Mouse (Mus musculus) hindbrain, embryonic 12.5 days (tissue): ENCODE measurements around the gene Lrrc29. TPM values are rescaled to one million over a fixed set of nuclear protein-coding genes. Genes with fewer than 3 reads are reported as not detected.

ENCODE experiments used
- ATAC-seq: fragments of 200-750 bp; cut with Nextera tagmentation; 2 replicates; pipeline ENCODE4 v1.8.0; 2017; ENCODE audit warnings: moderate TSS enrichment; ENCODE audit not compliant: low FRiP score
- H3K27ac ChIP-seq: fragments of 300-500 bp; sonication (generic); 2 replicates; pipeline ENCODE4 v1.5.1; 2016; ENCODE audit warnings: mild to moderate bottlenecking
- H3K27me3 ChIP-seq: fragments of 300-500 bp; sonication (generic); 2 replicates; pipeline ENCODE4 v1.6.1; 2016; ENCODE audit warnings: mild to moderate bottlenecking
- H3K36me3 ChIP-seq: fragments of 300-500 bp; sonication (generic); 2 replicates; pipeline ENCODE4 v1.6.1; 2016; ENCODE audit warnings: mild to moderate bottlenecking
- H3K4me1 ChIP-seq: fragments of 300-500 bp; sonication (generic); 2 replicates; pipeline ENCODE4 v1.6.1; 2016
- H3K4me2 ChIP-seq: fragments of 300-500 bp; sonication (generic); replicated peaks from 2 replicates; pipeline ENCODE4 v1.6.1; 2016; ENCODE audit warnings: mild to moderate bottlenecking
- H3K4me3 ChIP-seq: fragments of 300-500 bp; sonication (generic); 2 replicates; pipeline ENCODE4 v1.5.1; 2016; ENCODE audit warnings: mild to moderate bottlenecking
- H3K9ac ChIP-seq: fragments of 300-500 bp; sonication (generic); 2 replicates; pipeline ENCODE4 v1.6.1; 2016; ENCODE audit warnings: mild to moderate bottlenecking, moderate library complexity
- H3K9me3 ChIP-seq: fragments of 300-500 bp; sonication (generic); replicated peaks from 2 replicates; pipeline ENCODE4 v1.6.1; 2016; ENCODE audit warnings: mild to moderate bottlenecking
- WGBS: fragments of 180-500 bp; shearing (Covaris S2); methylation state at CpG from one replicate; pipeline ENCODE4 v1.1.7; 2016; 5-methylcytosine and 5-hydroxymethylcytosine counted together
- polyA plus RNA-seq: library from polyadenylated mRNA; unstranded; fragments of >200 nt; fragmentation: Nextera tagmentation; extraction: Ambion mirVana; gene quantifications from 2 replicates; pipeline ENCODE4 v1.2.1, GENCODE M21; 2016

The Lrrc29 gene
- polyA plus RNA-seq, 1 experiment from 2014 or later = 1.3 TPM

DNA sequence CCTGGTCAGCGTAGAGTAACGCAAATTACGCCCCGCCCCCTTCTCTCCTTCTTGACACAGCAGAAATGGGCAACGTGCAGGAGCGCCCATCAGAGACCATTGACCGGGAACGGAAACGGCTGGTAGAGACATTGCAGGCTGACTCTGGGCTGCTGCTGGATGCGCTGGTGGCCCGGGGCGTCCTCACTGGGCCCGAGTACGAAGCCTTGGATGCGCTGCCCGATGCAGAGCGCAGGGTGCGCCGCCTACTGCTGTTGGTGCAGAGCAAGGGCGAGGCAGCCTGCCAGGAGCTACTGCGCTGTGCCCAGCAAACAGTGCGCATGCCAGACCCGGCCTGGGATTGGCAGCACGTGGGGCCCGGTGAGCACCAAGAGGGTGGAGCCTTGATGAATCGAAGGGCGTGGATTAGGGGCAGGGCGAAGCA lies 47.2 kb downstream of the Lrrc29 start:
- peaks cover 82% of the 10 kb centered on the region for H3K27me3 ChIP-seq
- no peak overlapping the region for H3K9ac ChIP-seq
- H3K4me2 ChIP-seq = peak overlapping the region; percentile 40
- peak; percentile 39 for ATAC-seq
- 0 out of 2 replicates have a peak overlapping the region, but pooled peaks have one; percentile 13 for H3K4me3 ChIP-seq
- peaks cover 34% of the 10 kb centered on the region for H3K36me3 ChIP-seq
- 4% methylated on average over 28 of the region's 28 CpGs for WGBS
- peaks cover 22% of the 10 kb centered on the region for H3K4me1 ChIP-seq
- H3K9me3 ChIP-seq = no peaks in the 10 kb centered on the region
- no peak overlapping the region for H3K27ac ChIP-seq

DNA sequence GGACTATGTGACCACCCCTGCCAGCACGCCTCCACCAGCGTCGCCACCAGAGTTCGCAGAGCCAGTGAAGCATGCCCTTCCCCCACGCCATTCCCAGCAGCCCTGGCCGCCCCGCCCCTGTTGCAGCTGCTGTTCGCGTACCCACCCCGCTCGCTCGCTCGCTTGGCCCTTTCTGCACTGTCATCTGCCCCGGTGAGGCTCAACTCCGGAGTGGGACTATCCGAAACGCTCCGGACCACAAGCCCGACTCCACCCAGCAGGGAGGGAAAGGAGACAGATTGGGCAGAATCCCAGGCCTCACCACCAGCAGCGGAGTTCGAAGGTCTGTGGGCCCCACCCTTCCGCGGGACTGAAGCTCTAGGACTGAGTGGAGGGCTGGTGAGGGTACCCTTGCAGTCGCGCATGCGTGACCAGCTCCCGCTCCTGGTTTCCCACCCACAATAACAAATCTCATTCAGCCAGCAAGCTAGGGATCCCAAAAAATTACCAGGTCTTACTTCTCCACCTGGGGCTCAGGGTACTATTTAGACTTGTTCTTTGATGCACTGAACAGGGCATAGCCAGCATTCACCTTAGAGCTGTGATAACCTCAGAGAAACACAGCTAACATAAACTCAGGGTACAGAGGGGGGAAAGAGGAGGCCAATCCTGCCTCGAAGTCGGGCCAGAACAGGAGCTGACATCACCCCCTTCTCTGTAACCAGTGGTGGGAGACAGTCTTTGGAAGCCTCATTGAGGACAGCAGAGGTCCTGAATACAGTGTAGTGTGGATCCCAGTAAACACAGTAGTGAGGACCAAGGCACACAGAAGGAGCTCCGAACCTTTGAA lies 49.6 kb downstream of the Lrrc29 start:
- peaks cover 22% of the 10 kb centered on the region for H3K4me1 ChIP-seq
- H3K27ac ChIP-seq = no peak overlapping the region
- peaks cover 10% of the 10 kb centered on the region; the same call in 1 of the 2 replicates for H3K36me3 ChIP-seq
- H3K27me3 ChIP-seq = peaks cover 97% of the 10 kb centered on the region
- H3K9me3 ChIP-seq = no peaks in the 10 kb centered on the region
- H3K9ac ChIP-seq = peak overlapping the region; percentile 57
- peak; percentile 73 for ATAC-seq
- H3K4me3 ChIP-seq = peak overlapping the region; percentile 44
- WGBS = 3% methylated on average over 30 of the region's 30 CpGs
- H3K4me2 ChIP-seq = peak overlapping the region; percentile 84

DNA sequence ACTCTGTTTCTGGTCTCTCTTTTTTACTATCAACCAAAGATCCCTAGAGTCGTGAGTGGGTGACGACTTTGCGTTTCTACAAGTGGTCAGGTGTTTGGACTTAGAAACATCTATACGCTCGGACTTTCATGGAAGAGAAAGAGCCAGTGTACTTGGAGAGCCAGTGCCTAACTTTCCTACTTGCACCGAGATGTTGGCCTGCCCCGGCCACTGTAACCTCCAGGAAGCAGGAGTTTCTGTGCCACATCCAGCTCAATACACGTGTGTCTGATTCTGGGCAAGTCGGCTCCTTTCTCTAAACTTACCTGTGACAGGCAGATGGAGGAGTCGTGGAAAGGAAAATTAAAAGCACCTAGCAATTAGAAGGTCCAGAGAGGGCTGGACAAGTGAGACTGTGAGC lies 50.2 kb downstream of the Lrrc29 start, which contains the start of gene Nol3:
TSS of gene Nol3 (plus strand) at position 301 of the 400 bp plus-strand sequence.
- no peak for ATAC-seq
- Histone ChIP-seq H3K4me1 (peaks cover 22% of the 10 kb centered on the region), H3K36me3 (0 out of 2 replicates have a peak, but pooled peaks cover 8% of the 10 kb centered on the region), H3K27me3 (peaks cover 99% of the 10 kb centered on the region), H3K4me3 (peak within 1 kb of the TSS; percentile 44), H3K9ac (peak within 1 kb of the TSS; percentile 57), H3K27ac (no peak within 1 kb of the TSS), H3K4me2 (peak within 1 kb of the TSS; percentile 84), H3K9me3 (no peaks in the 10 kb centered on the region)
- WGBS = 7% methylated on average over 10 of the region's 10 CpGs

DNA sequence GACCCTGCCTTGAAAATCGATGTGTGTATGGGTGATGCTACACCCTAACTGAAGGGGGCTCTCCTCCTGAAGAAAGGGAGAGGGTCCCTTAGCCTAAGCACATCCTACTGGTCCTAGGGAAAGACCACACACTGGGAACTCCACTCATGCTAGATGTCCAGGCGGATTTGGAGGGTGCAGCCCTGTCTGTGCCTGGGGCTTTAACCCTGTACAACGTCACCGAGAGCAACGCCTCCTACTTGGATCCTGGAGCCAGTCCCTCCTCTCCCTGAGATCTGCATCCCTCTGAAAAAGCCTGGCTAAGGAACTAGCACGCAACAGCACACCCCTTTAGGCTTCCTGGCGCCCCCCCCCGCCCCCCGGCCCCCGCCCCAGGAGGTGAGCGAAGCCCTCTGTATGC lies 50.7 kb downstream of the Lrrc29 start:
- no peak for ATAC-seq
- Histone ChIP-seq H3K9ac (no peak overlapping the region), H3K9me3 (no peaks in the 10 kb centered on the region), H3K27me3 (peaks cover 99% of the 10 kb centered on the region), H3K4me2 (peak overlapping the region; percentile 84; the same call in 1 of the 2 replicates), H3K36me3 (0 out of 2 replicates have a peak, but pooled peaks cover 4% of the 10 kb centered on the region), H3K4me1 (peaks cover 27% of the 10 kb centered on the region), H3K4me3 (peak overlapping the region; percentile 44; the same call in 1 of the 2 replicates), H3K27ac (no peak overlapping the region)
- 4% methylated on average over 11 of the region's 11 CpGs for WGBS

DNA sequence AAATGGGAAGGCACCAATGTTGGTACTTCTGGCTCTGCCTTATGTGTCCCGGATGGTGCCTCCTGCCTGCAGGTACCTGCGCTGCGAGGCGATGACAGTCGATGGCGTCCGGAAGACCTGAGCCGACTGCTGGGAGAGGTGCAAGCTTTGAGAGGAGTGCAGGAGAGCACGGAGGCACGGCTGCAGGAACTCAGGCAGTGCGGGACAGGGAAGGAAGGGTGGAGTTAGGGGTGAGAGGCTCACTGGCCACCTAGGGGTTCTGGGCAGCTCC lies 55.2 kb downstream of the Lrrc29 start:
- 0 out of 2 replicates have a peak overlapping the region, but pooled peaks have one; percentile 11 for H3K4me2 ChIP-seq
- no peak for ATAC-seq
- H3K27ac ChIP-seq = no peak overlapping the region
- WGBS = 1% methylated on average over 11 of the region's 11 CpGs
- no peak overlapping the region for H3K4me3 ChIP-seq
- H3K27me3 ChIP-seq = peaks cover 99% of the 10 kb centered on the region
- peaks cover 33% of the 10 kb centered on the region for H3K4me1 ChIP-seq
- H3K36me3 ChIP-seq = no peaks in the 10 kb centered on the region
- H3K9ac ChIP-seq = no peak overlapping the region
- no peaks in the 10 kb centered on the region; the same call in 1 of the 2 replicates for H3K9me3 ChIP-seq

DNA sequence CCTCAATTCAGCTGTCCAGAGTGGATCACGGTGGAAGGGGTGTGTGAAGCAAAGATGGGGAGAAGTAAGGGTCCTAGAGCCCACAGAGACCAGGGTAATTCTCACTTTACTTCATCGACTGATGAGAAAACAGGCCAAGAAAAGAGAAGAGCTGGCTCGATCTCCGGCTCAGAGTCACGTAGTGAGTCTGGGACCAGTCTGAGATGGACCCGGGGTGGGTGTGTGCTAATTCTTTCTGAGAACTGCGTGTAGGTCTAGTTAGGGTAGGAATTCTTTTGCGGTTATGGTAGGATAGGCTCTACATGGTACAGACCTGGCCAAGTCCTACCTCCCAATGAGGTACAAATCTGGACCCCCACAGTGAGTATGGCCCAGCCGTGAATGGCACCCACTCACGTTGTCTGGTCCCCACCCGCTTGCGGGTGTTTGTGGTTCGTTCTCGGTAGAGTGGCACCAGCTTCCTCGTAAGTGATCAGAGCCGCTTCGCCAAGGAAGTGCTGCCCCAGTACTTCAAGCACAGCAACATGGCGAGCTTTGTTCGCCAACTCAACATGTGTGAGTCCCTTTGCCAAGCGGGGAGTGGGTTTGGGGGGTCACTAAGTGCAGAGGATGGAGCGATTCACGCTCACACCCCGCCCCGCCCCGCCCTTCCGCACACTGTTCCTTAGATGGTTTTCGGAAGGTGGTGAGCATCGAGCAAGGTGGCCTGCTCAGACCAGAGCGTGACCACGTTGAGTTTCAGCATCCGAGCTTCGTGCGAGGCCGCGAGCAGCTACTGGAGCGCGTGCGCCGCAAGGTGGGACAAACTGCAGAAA lies 55.8 kb downstream of the Lrrc29 start:
- WGBS = 2% methylated on average over 39 of the region's 39 CpGs
- ATAC-seq = no peak

DNA sequence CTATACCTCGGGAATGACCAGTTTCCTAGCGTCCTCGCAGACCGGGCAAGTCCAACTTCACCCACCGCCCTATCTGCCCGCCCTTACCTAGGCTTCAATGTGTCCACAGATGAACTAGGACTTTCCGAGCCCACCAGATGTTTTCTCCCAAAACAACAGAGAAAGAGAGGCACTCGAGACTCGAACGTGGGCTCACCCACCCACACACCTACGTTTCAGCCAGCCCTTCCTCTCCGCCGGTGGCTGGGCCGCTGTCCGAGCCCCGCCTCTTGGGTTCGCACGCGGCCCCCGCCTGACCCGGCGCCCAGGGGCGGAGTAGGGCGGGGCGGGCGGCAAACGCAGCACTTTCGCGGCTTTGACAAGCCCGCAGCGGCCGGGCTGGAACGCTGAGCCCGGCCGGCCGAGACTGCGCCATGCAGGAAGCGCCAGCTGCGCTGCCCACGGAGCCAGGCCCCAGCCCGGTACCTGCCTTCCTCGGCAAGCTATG lies 56.6 kb downstream of the Lrrc29 start, which contains the start of gene Hsf4:
TSS of gene Hsf4 (plus strand) at position 341 of the 487 bp plus-strand sequence.
- Histone ChIP-seq H3K4me3 (peak within 1 kb of the TSS; percentile 47), H3K36me3 (no peaks in the 10 kb centered on the region), H3K9me3 (no peaks in the 10 kb centered on the region; the same call in 1 of the 2 replicates), H3K27ac (no peak within 1 kb of the TSS), H3K9ac (peak within 1 kb of the TSS; percentile 25), H3K27me3 (peaks cover 99% of the 10 kb centered on the region), H3K4me2 (peak within 1 kb of the TSS; percentile 81), H3K4me1 (peaks cover 30% of the 10 kb centered on the region)
- ATAC-seq = 0 out of 2 replicates have a peak, but pooled peaks have one; percentile 4
- WGBS = under 1% methylated on average over 42 of the region's 42 CpGs

More for the DNA sequence above, 55.8 kb downstream of the Lrrc29 start:
- H3K9ac ChIP-seq = no peak overlapping the region
- H3K27me3 ChIP-seq = peaks cover 99% of the 10 kb centered on the region
- H3K4me1 ChIP-seq = peaks cover 28% of the 10 kb centered on the region
- H3K4me3 ChIP-seq = no peak overlapping the region
- no peaks in the 10 kb centered on the region for H3K36me3 ChIP-seq
- no peak overlapping the region for H3K27ac ChIP-seq
- H3K9me3 ChIP-seq = no peaks in the 10 kb centered on the region; the same call in 1 of the 2 replicates
- H3K4me2 ChIP-seq = peak overlapping the region; percentile 81

DNA sequence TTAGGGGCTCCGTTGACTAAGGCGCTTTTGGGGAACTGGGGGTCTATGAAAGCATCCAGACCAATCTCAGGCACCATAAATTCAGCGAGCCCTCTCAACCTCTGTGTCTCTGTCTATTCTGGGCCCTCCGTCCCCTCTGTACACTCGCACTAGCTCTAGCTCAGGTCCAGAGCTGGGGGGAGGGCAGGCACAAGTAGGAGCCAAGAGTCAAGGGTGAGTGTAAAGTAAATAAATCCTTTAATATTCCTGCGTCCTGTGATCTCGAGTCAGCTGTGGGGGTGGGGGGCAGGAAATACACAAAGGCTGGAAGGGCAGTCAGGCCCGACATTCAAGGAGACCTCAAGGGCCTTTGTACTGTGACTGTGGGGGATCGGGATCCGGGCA lies 57.0 kb downstream of the Lrrc29 start:
- no peaks in the 10 kb centered on the region for H3K36me3 ChIP-seq
- H3K4me3 ChIP-seq = peak overlapping the region; percentile 47
- no peak overlapping the region for H3K27ac ChIP-seq
- H3K9me3 ChIP-seq = no peaks in the 10 kb centered on the region; the same call in 1 of the 2 replicates
- H3K4me1 ChIP-seq = peaks cover 31% of the 10 kb centered on the region
- under 1% methylated on average over 10 of the region's 10 CpGs for WGBS
- peaks cover 98% of the 10 kb centered on the region for H3K27me3 ChIP-seq
- ATAC-seq = peak; percentile 36
- H3K4me2 ChIP-seq = peak overlapping the region; percentile 81
- H3K9ac ChIP-seq = peak overlapping the region; percentile 25; the same call in 1 of the 2 replicates

DNA sequence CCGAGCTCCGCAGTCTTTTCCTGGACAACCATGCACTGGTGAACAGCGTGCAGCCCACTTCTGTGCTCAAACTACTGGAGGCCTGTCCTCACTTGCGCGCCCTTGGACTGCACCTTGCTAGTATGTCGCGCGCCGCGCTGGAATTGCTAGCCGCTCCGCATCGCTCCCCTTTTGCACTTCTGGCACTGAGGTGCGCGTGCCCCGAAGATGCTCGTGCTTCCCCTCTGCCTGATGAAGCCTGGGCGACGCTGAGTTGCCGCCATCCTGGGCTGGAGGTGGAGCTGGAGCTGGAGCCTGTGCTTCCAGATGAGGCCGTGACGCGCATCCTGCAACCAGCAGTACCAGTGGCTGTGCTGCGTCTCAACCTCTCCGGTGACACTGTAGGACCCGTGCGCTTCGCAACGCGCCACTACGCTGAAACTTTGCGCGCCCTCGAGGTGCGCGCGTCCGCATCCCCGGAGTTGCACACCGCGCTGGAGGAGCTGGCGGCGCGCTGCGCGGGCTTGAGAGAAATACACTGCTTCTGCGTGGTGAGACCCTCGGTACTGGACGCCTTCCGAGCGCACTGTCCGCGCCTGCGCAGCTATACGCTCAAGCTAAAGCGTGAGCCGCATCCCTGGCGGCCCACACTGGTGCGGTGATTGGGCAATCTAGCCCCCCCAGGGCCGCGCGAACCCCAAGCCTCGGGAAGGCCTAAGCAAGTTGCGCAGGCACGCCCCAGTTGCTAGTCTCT lies 57.6 kb downstream of the Lrrc29 start:
- Histone ChIP-seq H3K4me1 (peaks cover 31% of the 10 kb centered on the region), H3K9me3 (no peaks in the 10 kb centered on the region; the same call in 1 of the 2 replicates), H3K27ac (no peak overlapping the region), H3K4me3 (peak overlapping the region; percentile 47), H3K36me3 (no peaks in the 10 kb centered on the region), H3K4me2 (peak overlapping the region; percentile 81), H3K9ac (peak overlapping the region; percentile 25), H3K27me3 (peaks cover 98% of the 10 kb centered on the region)
- under 1% methylated on average over 65 of the region's 65 CpGs for WGBS
- peak; percentile 83 for ATAC-seq

DNA sequence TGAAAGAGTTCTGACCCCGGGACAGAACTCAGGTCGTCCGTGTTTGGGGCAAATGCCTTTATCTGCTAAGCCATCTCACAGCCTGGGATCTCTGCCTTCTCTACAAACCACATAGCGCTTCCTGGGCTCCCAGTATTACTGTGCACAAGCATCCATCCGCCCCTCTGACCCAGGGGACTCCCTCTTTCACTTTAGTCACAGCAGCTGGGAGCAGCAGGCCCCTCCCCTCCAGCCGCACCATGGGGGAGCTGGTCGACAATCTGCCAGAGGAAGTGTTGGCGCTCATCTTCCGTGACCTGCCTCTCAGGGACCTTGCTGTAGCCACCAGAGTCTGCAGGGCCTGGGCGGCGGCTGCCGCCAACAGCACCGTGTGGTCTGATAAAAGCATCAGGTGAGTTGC lies 59.3 kb downstream of the Lrrc29 start:
- Histone ChIP-seq H3K4me1 (peaks cover 31% of the 10 kb centered on the region), H3K36me3 (no peaks in the 10 kb centered on the region), H3K9me3 (no peaks in the 10 kb centered on the region; the same call in 1 of the 2 replicates), H3K27ac (no peak overlapping the region), H3K9ac (no peak overlapping the region), H3K4me3 (no peak overlapping the region), H3K4me2 (no peak overlapping the region), H3K27me3 (peaks cover 96% of the 10 kb centered on the region)
- ATAC-seq = no peak
- 8% methylated on average over 13 of the region's 13 CpGs for WGBS

DNA sequence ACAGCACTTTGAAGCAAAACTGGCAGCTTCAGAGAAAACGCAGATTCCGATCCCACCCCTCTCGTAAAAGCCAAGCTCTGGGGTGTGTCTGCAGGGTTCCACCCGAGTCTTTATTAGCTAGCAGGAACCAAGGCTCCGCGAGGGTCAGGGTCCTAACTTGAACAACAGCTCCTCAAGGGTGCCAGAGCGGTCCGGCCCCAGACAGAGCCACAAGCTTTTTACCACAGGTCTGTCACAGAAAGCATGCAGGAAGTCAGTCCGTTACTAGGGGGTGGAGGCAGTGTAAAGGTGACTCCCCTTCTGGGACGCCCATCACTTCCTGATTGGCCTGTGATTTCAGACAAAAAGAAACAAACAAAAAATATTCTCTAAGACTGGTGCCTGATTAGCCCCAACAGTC lies 61.0 kb downstream of the Lrrc29 start:
- Histone ChIP-seq H3K36me3 (no peaks in the 10 kb centered on the region), H3K27ac (no peak overlapping the region), H3K9ac (no peak overlapping the region), H3K4me3 (peak overlapping the region; percentile 57), H3K4me1 (peaks cover 25% of the 10 kb centered on the region), H3K4me2 (peak overlapping the region; percentile 76), H3K9me3 (no peaks in the 10 kb centered on the region; the same call in 1 of the 2 replicates), H3K27me3 (peaks cover 96% of the 10 kb centered on the region)
- 18% methylated on average over 10 of the region's 10 CpGs for WGBS
- ATAC-seq = no peak
